Mouse (Mus musculus) bone marrow, adult 2 months (tissue): ENCODE results near the gene Usp46. TPM values are rescaled to one million over a fixed set of nuclear protein-coding genes. Genes with fewer than 3 reads are reported as not detected.
A peak's percentile ranks its signal among the peaks of the same experiment; 100 is the strongest.

ENCODE experiments used
- H3K27ac ChIP-seq: fragments of 200-500 bp; 2 replicates; pipeline ENCODE4 v1.5.1; 2012; ENCODE audit warnings: low read depth, mild to moderate bottlenecking, control low read depth, inconsistent platforms, low read length; ENCODE audit not compliant: control insufficient read depth, poor library complexity, insufficient read depth
- H3K4me1 ChIP-seq: fragments of 200-500 bp; 2 replicates; pipeline ENCODE4 v1.6.1; 2011; ENCODE audit warnings: low read length; ENCODE audit not compliant: control insufficient read depth, insufficient read depth
- H3K4me3 ChIP-seq: fragments of 200-500 bp; replicated peaks from 2 replicates; pipeline ENCODE3; 2011; ENCODE audit warnings: mild to moderate bottlenecking, low read depth, low read length, control low read depth; ENCODE audit not compliant: control insufficient read depth
- CTCF ChIP-seq: fragments of 200-500 bp; IDR thresholded peaks from 2 replicates; pipeline ENCODE4 v1.5.1; 2011; ENCODE audit warnings: low read length, control low read depth; ENCODE audit not compliant: control insufficient read depth, insufficient read depth
- POLR2A ChIP-seq: fragments of 200-500 bp; IDR thresholded peaks from 2 replicates; pipeline ENCODE4 v1.6.1; 2011; ENCODE audit warnings: low read depth, mild to moderate bottlenecking, control low read depth, low read length, borderline replicate concordance; ENCODE audit not compliant: control insufficient read depth
- whole genome bisulfite sequencing: fragments of 180-500 bp; shearing (Covaris S2); methylation state at CpG from one replicate; pipeline ENCODE4 v1.1.7; 2018; 5-methylcytosine and 5-hydroxymethylcytosine counted together
- polyA plus RNA-seq: library from polyadenylated mRNA; stranded (reverse); fragments of >200 nt; gene quantifications from 2 replicates; pipeline ENCODE4 v1.2.4, GENCODE M21; 2011; ENCODE audit warnings: low replicate concordance; ENCODE audit not compliant: missing spikeins, insufficient read depth, insufficient read length

Usp46 gene
- polyA plus RNA-seq, 1 experiment, result 17.8 TPM

- peaks cover 7% of the 10 kb centered on the region for H3K4me1 ChIP-seq
- H3K4me3 ChIP-seq, result peak overlapping the region; percentile 80
- TF ChIP-seq CTCF (no peak), POLR2A (no peak)
- peak overlapping the region; percentile 81 for H3K27ac ChIP-seq
- WGBS, result 38% methylated on average over 7 of the region's 7 CpGs
These were observed 3.4 kb downstream of the Usp46 start for GRCm38 (mm10) chr5:74064844-74065243.

GRCm38 (mm10) chr5:74063226-74063747 lies 4.9 kb downstream of the Usp46 start:
- WGBS, result 65% methylated on average over 5 of the region's 5 CpGs
- H3K4me3 ChIP-seq, result peak overlapping the region; percentile 61
- H3K4me1 ChIP-seq, result peaks cover 8% of the 10 kb centered on the region
- H3K27ac ChIP-seq, result peak overlapping the region; percentile 54
- TF ChIP-seq POLR2A (no peak), CTCF (no peak)

- no peak for TF ChIP-seq POLR2A
- no peak for TF ChIP-seq CTCF
- Histone ChIP-seq H3K27ac (no peak overlapping the region), H3K4me3 (no peak overlapping the region), H3K4me1 (peaks cover 8% of the 10 kb centered on the region)
- WGBS, result 80% methylated on average over 7 of the region's 7 CpGs
These were observed 6.0 kb downstream of the Usp46 start for GRCm38 (mm10) chr5:74062266-74062665.

- H3K27ac ChIP-seq, result 0 out of 2 replicates have a peak overlapping the region, but pooled peaks have one; percentile 17
- WGBS, result 70% methylated on average over 18 of the region's 18 CpGs
- H3K4me1 ChIP-seq, result peaks cover 8% of the 10 kb centered on the region
- TF ChIP-seq POLR2A (no peak), CTCF (no peak)
- peak overlapping the region; percentile 35 for H3K4me3 ChIP-seq
These were observed 6.7 kb downstream of the Usp46 start for GRCm38 (mm10) chr5:74061408-74062047.

GRCm38 (mm10) chr5:74052171-74052909 lies 15.9 kb downstream of the Usp46 start:
- H3K27ac ChIP-seq, result no peak overlapping the region
- no peak overlapping the region for H3K4me3 ChIP-seq
- TF ChIP-seq POLR2A (no peak), CTCF (no peak)
- no peaks in the 10 kb centered on the region; the same call in 1 of the 2 replicates for H3K4me1 ChIP-seq
- 94% methylated on average over 15 of the region's 15 CpGs for WGBS

- 93% methylated on average over 23 of the region's 23 CpGs for WGBS
These were observed 16.6 kb downstream of the Usp46 start for GRCm38 (mm10) chr5:74051394-74052170.

GRCm38 (mm10) chr5:74050903-74051302 lies 17.3 kb downstream of the Usp46 start:
- Histone ChIP-seq H3K4me3 (no peak overlapping the region), H3K27ac (no peak overlapping the region), H3K4me1 (no peaks in the 10 kb centered on the region; the same call in 1 of the 2 replicates)
- TF ChIP-seq POLR2A (no peak), CTCF (no peak)
- 93% methylated on average over 2 of the region's 2 CpGs for WGBS

More at GRCm38 (mm10) chr5:74051394-74052170, 16.6 kb downstream of the Usp46 start:
- Histone ChIP-seq H3K4me1 (no peaks in the 10 kb centered on the region; the same call in 1 of the 2 replicates), H3K4me3 (no peak overlapping the region), H3K27ac (no peak overlapping the region)
- TF ChIP-seq CTCF, result no peak
- no peak for TF ChIP-seq POLR2A

GRCm38 (mm10) chr5:74048846-74049495 lies 19.3 kb downstream of the Usp46 start:
- no peak overlapping the region for H3K4me3 ChIP-seq
- 92% methylated on average over 16 of the region's 16 CpGs for WGBS
- no peak overlapping the region for H3K27ac ChIP-seq
- TF ChIP-seq CTCF (no peak), POLR2A (no peak)
- no peaks in the 10 kb centered on the region; the same call in 1 of the 2 replicates for H3K4me1 ChIP-seq
